Mouse (Mus musculus) lung, postnatal 0 days (tissue): ENCODE data around the gene Cldn13. TPM values are rescaled to one million over a fixed set of nuclear protein-coding genes. Genes with fewer than 3 reads are reported as not detected.
A peak's percentile ranks its signal among the peaks of the same experiment; 100 is the strongest.

Experiments used
- ATAC-seq: fragments of 200-750 bp; cut with Nextera tagmentation; 2 replicates; pipeline ENCODE4 v1.8.0; 2017; ENCODE audit warnings: moderate library complexity
- DNase-seq: peaks from one replicate; pipeline ENCODE4 v3.0.0-alpha.2; 2016; ENCODE audit warnings: low spot score
- H3K27ac ChIP-seq: fragments of 300-500 bp; sonication (generic); 2 replicates; pipeline ENCODE4 v1.5.1; 2014; ENCODE audit warnings: antibody characterized with exemption, mild to moderate bottlenecking, low read length, mixed read lengths
- H3K27me3 ChIP-seq: fragments of 300-500 bp; sonication (generic); replicated peaks from 2 replicates; pipeline ENCODE4 v1.6.1; 2014; ENCODE audit warnings: low read length, mixed read lengths; ENCODE audit not compliant: insufficient read depth
- H3K36me3 ChIP-seq: fragments of 300-500 bp; sonication (generic); 2 replicates; pipeline ENCODE4 v1.6.1; 2014; ENCODE audit warnings: low read length, mixed read lengths; ENCODE audit not compliant: insufficient read depth
- H3K4me1 ChIP-seq: fragments of 300-500 bp; sonication (generic); 2 replicates; pipeline ENCODE4 v1.6.1; 2014; ENCODE audit warnings: antibody characterized with exemption, low read depth, low read length, mixed read lengths; ENCODE audit not compliant: insufficient read depth
- H3K4me2 ChIP-seq: fragments of 300-500 bp; sonication (generic); replicated peaks from 2 replicates; pipeline ENCODE4 v1.6.1; 2014; ENCODE audit warnings: low read depth, mild to moderate bottlenecking, low read length, moderate library complexity, mixed read lengths
- H3K4me3 ChIP-seq: fragments of 300-500 bp; sonication (generic); 2 replicates; pipeline ENCODE4 v1.5.1; 2014; ENCODE audit warnings: low read depth, low read length
- H3K9ac ChIP-seq: fragments of 300-500 bp; sonication (generic); replicated peaks from 2 replicates; pipeline ENCODE4 v1.6.1; 2014; ENCODE audit warnings: low read depth, mild to moderate bottlenecking
- H3K9me3 ChIP-seq: fragments of 300-500 bp; sonication (generic); 2 replicates; pipeline ENCODE4 v1.6.1; 2016; ENCODE audit warnings: low read length, mixed read lengths
- CTCF ChIP-seq: IDR thresholded peaks from 2 replicates; pipeline ENCODE4 v1.5.1; 2016; ENCODE audit warnings: antibody characterized with exemption, mild to moderate bottlenecking
- EP300 ChIP-seq: IDR thresholded peaks from 2 replicates; pipeline ENCODE4 v1.6.1; 2016; ENCODE audit warnings: antibody characterized with exemption, mild to moderate bottlenecking, control low read depth
- WGBS: fragments of 180-500 bp; shearing (Covaris S2); extraction: QIAGEN DNeasy Blood & Tissue Kit; methylation state at CpG from one replicate; pipeline ENCODE4 v1.1.7; 2014; 5-methylcytosine and 5-hydroxymethylcytosine counted together
- polyA plus RNA-seq: library from polyadenylated mRNA; unstranded; fragments of >200 nt; fragmentation: Nextera tagmentation; extraction: Ambion mirVana; gene quantifications from 2 replicates; pipeline ENCODE4 v1.2.1, GENCODE M21; 2015

Cldn13 gene
- polyA plus RNA-seq, 1 experiment from 2014 or later = 1.6 TPM

- TF ChIP-seq EP300 (no peak), CTCF (no peak)
- no peaks in the 10 kb centered on the region for H3K36me3 ChIP-seq
- peak; percentile 96 for ATAC-seq
Observed at GRCm38 (mm10) chr5:134932179-134932902, 17.0 kb upstream of the Cldn13 start, which contains the start of gene Mettl27. Mettl27 (plus strand) TSS chr5:134932368.

GRCm38 (mm10) chr5:134929988-134930387, 14.7 kb upstream of the Cldn13 start:
- no peak for TF ChIP-seq EP300
- TF ChIP-seq CTCF = no peak
- no peak for ATAC-seq
- 79% methylated on average over 2 of the region's 2 CpGs for WGBS

More at GRCm38 (mm10) chr5:134932179-134932902, 17.0 kb upstream of the Cldn13 start, which contains the start of gene Mettl27:
- peak within 1 kb of the TSS; percentile 76 for H3K4me3 ChIP-seq
- H3K4me1 ChIP-seq = no peaks in the 10 kb centered on the region
- H3K9ac ChIP-seq = peak within 1 kb of the TSS; percentile 59
- peak within 1 kb of the TSS; percentile 99 for H3K4me2 ChIP-seq
- under 1% methylated on average over 41 of the region's 41 CpGs for WGBS
- H3K27ac ChIP-seq = peak within 1 kb of the TSS; percentile 85
- peak; percentile 97 for DNase-seq
- H3K27me3 ChIP-seq = no peaks in the 10 kb centered on the region
- H3K9me3 ChIP-seq = no peaks in the 10 kb centered on the region

GRCm38 (mm10) chr5:134926726-134927125, 11.4 kb upstream of the Cldn13 start:
- no peaks in the 10 kb centered on the region for H3K4me1 ChIP-seq
- H3K4me2 ChIP-seq = no peak overlapping the region
- H3K36me3 ChIP-seq = no peaks in the 10 kb centered on the region
- no peak for ATAC-seq
- TF ChIP-seq CTCF = no peak
- TF ChIP-seq EP300 = no peak
- H3K27ac ChIP-seq = no peak overlapping the region
- no peaks in the 10 kb centered on the region for H3K9me3 ChIP-seq
- no peak overlapping the region for H3K4me3 ChIP-seq
- WGBS = 54% methylated on average over 4 of the region's 4 CpGs
- H3K9ac ChIP-seq = no peak overlapping the region
- H3K27me3 ChIP-seq = no peaks in the 10 kb centered on the region
- no peak for DNase-seq

More at GRCm38 (mm10) chr5:134929988-134930387, 14.7 kb upstream of the Cldn13 start:
- no peaks in the 10 kb centered on the region for H3K4me1 ChIP-seq
- no peak overlapping the region for H3K27ac ChIP-seq
- H3K27me3 ChIP-seq = no peaks in the 10 kb centered on the region
- no peak for DNase-seq
- H3K9ac ChIP-seq = no peak overlapping the region
- no peak overlapping the region for H3K4me2 ChIP-seq
- H3K36me3 ChIP-seq = no peaks in the 10 kb centered on the region
- no peak overlapping the region for H3K4me3 ChIP-seq
- H3K9me3 ChIP-seq = no peaks in the 10 kb centered on the region

- H3K4me3 ChIP-seq = no peak overlapping the region
- no peaks in the 10 kb centered on the region for H3K36me3 ChIP-seq
- H3K4me2 ChIP-seq = no peak overlapping the region
- no peak overlapping the region for H3K27ac ChIP-seq
- H3K27me3 ChIP-seq = no peaks in the 10 kb centered on the region
- DNase-seq = no peak
- TF ChIP-seq CTCF (no peak), EP300 (no peak)
- no peaks in the 10 kb centered on the region for H3K4me1 ChIP-seq
- H3K9me3 ChIP-seq = no peaks in the 10 kb centered on the region
- H3K9ac ChIP-seq = no peak overlapping the region
- ATAC-seq = no peak
- 50% methylated on average over 6 of the region's 6 CpGs for WGBS
Observed at GRCm38 (mm10) chr5:134923141-134923540, 7.8 kb upstream of the Cldn13 start.

GRCm38 (mm10) chr5:134921106-134921505, 5.8 kb upstream of the Cldn13 start:
- Histone ChIP-seq H3K27ac (no peak overlapping the region), H3K9me3 (no peaks in the 10 kb centered on the region), H3K9ac (no peak overlapping the region), H3K4me1 (no peaks in the 10 kb centered on the region), H3K27me3 (no peaks in the 10 kb centered on the region), H3K4me2 (no peak overlapping the region), H3K36me3 (no peaks in the 10 kb centered on the region), H3K4me3 (no peak overlapping the region)
- 83% methylated on average over 8 of the region's 8 CpGs for WGBS
- ATAC-seq = no peak
- no peak for DNase-seq
- TF ChIP-seq EP300 (no peak), CTCF (no peak)

- no peak for TF ChIP-seq CTCF
- TF ChIP-seq EP300 = no peak
- no peaks in the 10 kb centered on the region for H3K4me1 ChIP-seq
- DNase-seq (no peak), ATAC-seq (no peak)
- no peak overlapping the region for H3K27ac ChIP-seq
- 69% methylated on average over 6 of the region's 6 CpGs for WGBS
- H3K4me3 ChIP-seq = no peak overlapping the region
- no peaks in the 10 kb centered on the region for H3K9me3 ChIP-seq
- no peaks in the 10 kb centered on the region for H3K27me3 ChIP-seq
- H3K4me2 ChIP-seq = no peak overlapping the region
- no peak overlapping the region for H3K9ac ChIP-seq
- no peaks in the 10 kb centered on the region for H3K36me3 ChIP-seq
Observed at GRCm38 (mm10) chr5:134920106-134920687, 4.9 kb upstream of the Cldn13 start.
